Mouse (Mus musculus) heart, postnatal 14 days (tissue): Measurements from ENCODE around the gene Olfr322. TPM values are rescaled to one million over a fixed set of nuclear protein-coding genes. Genes with fewer than 3 reads are reported as not detected.
"Not testable (repeated sequence)": the region's sequence is repeated elsewhere in the genome, so short reads cannot be mapped to it uniquely, and the experiment has no call there.

Experiments used
- DNase-seq, 2 experiments: peaks; one replicate each; pipeline ENCODE4 v3.0.0; 2021 to 2022
- intact Hi-C: fragments of 180-260 bp; cut with DNase I; formaldehyde crosslinking; loops from one replicate; pipeline ENCODE4 v1.15.1; 2025
- total RNA-seq, 2 experiments: library from RNA; stranded (reverse); gene quantifications; 2 replicates each; pipeline ENCODE4 v1.2.3; 2021

Gene Olfr322
- total RNA-seq, 2 experiments from 2014 or later = not detected

- DNase-seq, intact Hi-C loops: not testable (repeated sequence)
Measured at GRCm38 (mm10) chr11:58717723-58718122, 59.1 kb downstream of the Olfr322 start.

Other genes starting within 250 kb of the Olfr322 start
- gene 1810065E05Rik, start 237.7 kb upstream of the Olfr322 start, total RNA-seq = not detected
- not detected for gene Gm12253, start 226.2 kb upstream of the Olfr322 start, total RNA-seq
- gene Lypd9, start 205.9 kb upstream of the Olfr322 start, total RNA-seq = not detected
- not detected for gene Olfr30, start 196.5 kb upstream of the Olfr322 start, total RNA-seq
- gene Olfr332, start 166.2 kb upstream of the Olfr322 start, total RNA-seq = not detected
- not detected for gene Olfr331, start 156.2 kb upstream of the Olfr322 start, total RNA-seq
- gene Olfr330, start 123.9 kb upstream of the Olfr322 start, total RNA-seq = not detected
- not detected for gene Olfr329-ps, start 112.4 kb upstream of the Olfr322 start, total RNA-seq
- gene Olfr328, start 103.1 kb upstream of the Olfr322 start, total RNA-seq = under 1 TPM; 0.10 to 0.12 TPM
- gene Olfr224, start 88.2 kb upstream of the Olfr322 start, total RNA-seq = not detected
- not detected for gene Olfr325, start 81.1 kb upstream of the Olfr322 start, total RNA-seq
- gene Olfr324, start 63.7 kb upstream of the Olfr322 start, total RNA-seq = not detected
- gene 2210407C18Rik, start 42.7 kb upstream of the Olfr322 start, total RNA-seq = 10 to 100 TPM in 1 of 2 experiments, 1 to 10 TPM in 1; 7.4 to 10.7 TPM
- gene Olfr323, start 28.3 kb upstream of the Olfr322 start, total RNA-seq = not detected
- under 1 TPM in 1 of 2 experiments, not detected in 1; 0.17 TPM for gene Trim58, start 18.3 kb upstream of the Olfr322 start, total RNA-seq
- not detected for gene Olfr320, start 22.3 kb downstream of the Olfr322 start, total RNA-seq
- gene Olfr319, start 40.4 kb downstream of the Olfr322 start, total RNA-seq = not detected
- gene Olfr318, start 65.2 kb downstream of the Olfr322 start, total RNA-seq = not detected
- not detected for gene Olfr317, start 80.4 kb downstream of the Olfr322 start, total RNA-seq
- not detected for gene Olfr316, start 94.0 kb downstream of the Olfr322 start, total RNA-seq
- gene Olfr315, start 114.4 kb downstream of the Olfr322 start, total RNA-seq = not detected
- not detected for gene Olfr314, start 124.2 kb downstream of the Olfr322 start, total RNA-seq
- gene Fam183b, start 143.2 kb downstream of the Olfr322 start, total RNA-seq = not detected
- not detected for gene Olfr313, start 156.2 kb downstream of the Olfr322 start, total RNA-seq
- gene Olfr312, start 170.5 kb downstream of the Olfr322 start, total RNA-seq = not detected
- not detected for gene Olfr311, start 180.5 kb downstream of the Olfr322 start, total RNA-seq
- 1 to 10 TPM; 2.5 to 3.7 TPM for gene Gm12258, start 188.4 kb downstream of the Olfr322 start, total RNA-seq
- 1 to 10 TPM; 3.2 to 3.6 TPM for gene 2810021J22Rik, start 208.4 kb downstream of the Olfr322 start, total RNA-seq
- 1 to 10 TPM; 3.5 to 3.9 TPM for gene Zfp39, start 245.4 kb downstream of the Olfr322 start, total RNA-seq